Mouse (Mus musculus): ENCODE results near the gene Dagla. TPM values are rescaled to one million over a fixed set of nuclear protein-coding genes. Genes with fewer than 3 reads are reported as not detected.

The Dagla gene
- polyA plus RNA-seq (2012; rRNA removed) = 0.33 TPM in 2 replicates

DNA sequence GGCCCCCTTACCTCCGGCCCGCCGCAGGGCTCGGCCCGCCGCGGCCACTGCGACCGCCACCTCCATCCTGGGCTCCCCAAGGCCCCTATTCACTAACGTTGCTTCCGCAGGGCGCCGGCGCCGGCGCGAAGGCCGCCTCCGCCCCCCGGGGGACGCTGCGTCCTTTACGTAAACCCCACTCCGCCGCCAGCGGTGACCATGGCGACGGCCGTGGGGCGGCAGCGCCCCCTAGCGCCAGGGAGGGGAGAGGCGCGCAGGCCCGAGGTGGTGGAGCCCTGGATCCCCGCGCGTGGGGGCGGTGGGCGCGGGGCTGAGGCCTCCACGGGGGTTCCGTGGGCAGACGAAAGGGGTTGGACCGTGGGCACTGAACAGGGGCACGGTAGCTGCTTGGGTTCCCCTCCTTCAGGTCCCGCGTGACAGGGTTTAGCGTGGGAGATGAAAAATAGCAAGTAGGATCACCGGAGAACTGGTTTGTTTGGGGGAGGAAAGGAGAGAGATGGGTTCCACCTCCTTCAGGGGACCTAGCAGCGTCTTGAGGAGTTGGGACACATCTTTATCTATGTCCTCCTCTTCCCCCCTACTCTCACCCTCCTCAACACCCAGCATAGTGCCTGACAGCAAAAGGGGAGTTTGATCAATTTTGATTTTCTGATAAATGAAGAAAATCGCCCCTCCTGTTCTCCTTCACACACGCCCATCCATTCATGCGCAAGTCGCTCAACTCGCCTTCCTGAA is at the start of gene Dagla:
Gene Dagla, minus strand, starts transcription at position 68 of the 735 bp plus-strand sequence.

DNA sequence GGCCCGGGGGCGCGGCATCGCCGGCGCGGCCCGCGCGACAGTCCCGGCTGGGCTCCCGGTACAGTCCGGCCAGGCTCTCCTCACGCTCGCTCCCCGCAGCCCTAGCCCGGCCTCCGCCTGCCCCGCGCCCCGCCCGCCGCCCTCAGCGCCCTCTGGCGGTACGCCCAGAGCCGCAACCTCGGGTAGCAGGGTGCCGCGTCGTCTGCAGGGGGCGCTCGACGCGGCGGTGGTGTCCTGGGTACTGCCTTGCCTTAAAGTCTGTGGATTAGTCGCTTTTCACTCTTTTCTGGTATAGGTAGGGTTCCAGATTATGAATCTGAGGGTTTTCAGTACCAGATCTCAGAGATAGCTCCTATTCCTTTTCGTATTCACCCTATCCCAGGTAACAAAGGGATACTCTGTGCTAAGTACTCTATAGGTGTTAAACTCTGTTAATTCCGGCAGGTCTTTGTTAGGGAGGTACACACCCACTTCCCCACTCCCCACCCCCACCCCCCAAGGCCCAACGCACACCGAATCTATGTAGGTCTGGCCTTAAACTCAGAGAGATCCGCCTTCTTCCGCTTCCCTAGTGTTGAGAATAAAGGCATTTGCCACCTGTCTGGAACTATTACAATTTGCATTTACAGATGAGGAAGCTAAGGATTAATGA is 63.9 kb downstream of the Dagla start, which contains the start of gene Myrf:
Gene Myrf, minus strand, starts transcription at position 95 of the 652 bp plus-strand sequence.

DNA sequence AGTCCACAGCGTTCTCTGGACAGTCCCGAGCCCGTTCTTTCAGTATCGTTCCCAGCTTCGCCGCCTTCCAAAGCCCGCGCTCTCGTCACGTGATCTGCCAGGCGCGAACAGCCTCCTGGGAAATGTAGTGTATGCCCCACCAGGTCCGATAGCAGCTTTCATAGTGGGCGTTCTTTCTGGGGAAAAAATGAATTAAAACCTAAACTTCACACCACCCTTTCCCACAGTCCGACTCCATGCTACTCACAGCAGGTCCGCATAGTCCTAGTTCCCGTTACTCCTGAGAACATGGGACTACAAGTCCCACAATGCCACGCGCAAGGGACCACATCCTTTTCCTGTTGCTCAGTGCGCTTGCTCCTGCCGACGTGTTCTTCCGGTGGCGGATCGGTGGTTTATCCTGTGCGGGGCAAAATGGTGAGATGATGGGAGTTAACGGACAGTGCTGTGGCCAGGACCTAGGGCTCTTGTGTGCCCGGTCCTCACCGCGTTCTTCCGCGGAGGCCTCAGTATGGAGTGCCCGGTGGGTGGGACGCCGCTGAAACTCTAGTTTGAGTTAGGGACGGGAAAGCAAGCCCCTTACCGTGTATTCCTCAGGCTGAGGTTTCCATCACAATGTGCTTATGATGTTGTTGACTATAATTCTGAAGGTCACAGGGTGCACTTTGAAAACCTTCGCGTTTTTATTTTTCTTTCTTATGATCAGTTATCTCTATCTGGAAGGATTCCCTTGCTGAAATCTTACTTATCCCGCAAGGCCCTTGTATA is 100.6 kb downstream of the Dagla start, which contains the start of the genes Tmem258 and Fen1:
Gene Tmem258, plus strand, starts transcription at position 167 of the 768 bp plus-strand sequence.
Gene Fen1, minus strand, starts transcription at position 322 of the 768 bp plus-strand sequence.

Other genes with a start within 250 kb of the Dagla start
- 37.6 and 41.0 TPM in 2 replicates for gene Fads2, start 203.1 kb downstream of the Dagla start, polyA plus RNA-seq (2012; rRNA removed)
- 30.4 and 33.9 TPM in 2 replicates for gene Fads1, start 122.0 kb downstream of the Dagla start, polyA plus RNA-seq (2012; rRNA removed)
- gene Tmem258, start 100.9 kb downstream of the Dagla start, polyA plus RNA-seq (2012; rRNA removed) = 77.9 and 80.6 TPM in 2 replicates
- 70.1 and 84.8 TPM in 2 replicates for gene Fen1, start 100.7 kb downstream of the Dagla start, polyA plus RNA-seq (2012; rRNA removed)
- gene Myrf, start 64.1 kb downstream of the Dagla start, polyA plus RNA-seq (2012; rRNA removed) = 4.8 and 5.8 TPM in 2 replicates
- gene Syt7, start 84.2 kb upstream of the Dagla start, polyA plus RNA-seq (2012; rRNA removed) = 0.22 and 0.27 TPM in 2 replicates
- 0.02 and 0.03 TPM in 2 replicates for gene Lrrc10b, start 152.6 kb upstream of the Dagla start, polyA plus RNA-seq (2012; rRNA removed)
- gene Ppp1r32, start 178.1 kb upstream of the Dagla start, polyA plus RNA-seq (2012; rRNA removed) = 0.15 and 0.28 TPM in 2 replicates
- 21.9 and 25.9 TPM in 2 replicates for gene Cpsf7, start 220.4 kb upstream of the Dagla start, polyA plus RNA-seq (2012; rRNA removed)
- gene Sdhaf2, start 221.3 kb upstream of the Dagla start, polyA plus RNA-seq (2012; rRNA removed) = 19.4 and 23.6 TPM in 2 replicates

Measured in liver, embryonic 14 days (tissue).